Mouse (Mus musculus) heart, postnatal 25 days (tissue): Measurements from ENCODE around the gene Adpgk. TPM values are rescaled to one million over a fixed set of nuclear protein-coding genes. Genes with fewer than 3 reads are reported as not detected.
"Not testable (repeated sequence)": the region's sequence is repeated elsewhere in the genome, so short reads cannot be mapped to it uniquely, and the experiment has no call there.

Experiments used
- DNase-seq: peaks from one replicate; pipeline ENCODE4 v3.0.0; 2022; ENCODE audit warnings: low spot score
- intact Hi-C: fragments of 180-260 bp; cut with DNase I; formaldehyde crosslinking; loops from one replicate; pipeline ENCODE4 v1.15.1; 2025
- total RNA-seq, 2 experiments: library from RNA; stranded (reverse); gene quantifications; 2 replicates each; pipeline ENCODE4 v1.2.3; 2021

Gene Adpgk
- total RNA-seq, 2 experiments from 2014 or later, result 7.5 to 8.3 TPM

DNA sequence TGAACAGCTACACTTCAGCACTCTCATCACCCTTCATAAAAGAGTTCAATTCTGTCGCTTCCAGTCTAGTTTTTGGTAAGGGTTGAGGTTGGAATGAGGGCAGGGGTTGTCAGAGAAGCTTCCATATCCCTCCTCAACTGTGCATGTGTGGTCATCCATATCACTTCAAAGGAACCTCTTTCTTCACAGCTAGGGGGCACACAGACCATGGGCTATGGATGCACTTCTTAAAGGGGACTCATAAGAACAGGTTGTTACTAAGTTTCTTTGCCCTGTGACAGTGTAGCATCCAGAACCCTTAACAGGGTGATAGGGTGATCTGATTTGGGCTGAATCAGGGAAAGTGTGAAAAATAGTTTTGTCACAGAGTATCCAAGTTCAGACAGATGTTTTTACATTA, 66.7 kb downstream of the Adpgk start:
- DNase-seq, intact Hi-C loops: not testable (repeated sequence)

DNA sequence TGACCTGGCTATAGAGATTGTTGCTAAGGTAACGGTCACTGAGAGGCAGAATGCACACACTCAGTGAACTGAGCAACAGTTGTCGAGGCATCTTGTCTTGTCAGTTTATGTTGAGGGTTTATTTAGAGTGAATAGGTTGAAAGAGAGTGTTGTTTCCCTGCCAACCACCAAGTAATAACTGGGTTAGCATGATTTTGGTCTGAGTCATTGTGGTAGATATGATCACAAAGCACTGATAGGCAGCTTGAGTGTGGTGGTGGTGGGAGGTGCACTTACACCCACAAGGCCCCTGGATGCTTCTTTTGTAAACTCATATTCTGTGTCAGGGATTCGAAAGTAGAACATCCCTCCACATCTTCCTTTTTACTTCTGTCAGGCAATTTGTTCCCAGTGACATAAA, 69.1 kb downstream of the Adpgk start:
- intact Hi-C loops, DNase-seq: not testable (repeated sequence)

DNA sequence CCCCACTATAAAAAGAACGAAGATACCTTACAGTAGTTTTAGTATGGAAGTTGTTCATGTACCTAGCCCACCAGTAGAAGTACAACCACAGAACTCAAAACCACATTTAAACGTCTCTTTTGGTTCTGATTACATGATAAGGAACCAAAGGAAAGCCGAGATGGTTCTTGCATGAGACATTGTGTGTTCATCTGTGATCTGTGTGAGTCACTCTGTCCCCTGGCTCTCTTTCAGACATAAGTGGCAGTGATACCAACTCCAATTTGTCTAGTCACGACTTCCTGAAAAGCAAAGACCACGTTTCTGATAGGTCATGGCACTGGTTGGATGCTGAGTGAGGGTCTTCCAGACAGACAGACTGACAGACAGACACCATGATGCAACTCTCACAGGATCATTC, 77.9 kb downstream of the Adpgk start:
- no peak for DNase-seq
- intact Hi-C loops, result no loop called here

DNA sequence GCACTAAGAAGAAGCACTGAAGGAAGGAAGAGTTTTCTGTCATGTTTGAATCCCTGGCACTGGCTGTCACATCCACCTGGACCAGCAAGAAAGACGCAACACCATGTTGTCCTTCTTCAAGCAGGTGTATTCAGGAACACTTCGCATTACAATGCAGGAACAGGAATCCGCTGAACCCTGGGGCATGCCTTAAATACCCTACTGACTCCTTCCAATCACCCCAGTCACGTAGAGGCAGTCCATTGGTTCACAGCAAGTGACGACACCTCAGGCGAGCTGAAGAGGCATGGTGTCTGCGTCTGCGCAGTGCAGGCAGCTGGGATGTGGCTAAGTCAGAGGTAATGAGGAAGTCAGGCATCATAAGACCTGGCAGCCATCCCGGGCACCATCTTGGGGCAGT, 78.3 kb downstream of the Adpgk start:
- intact Hi-C loops, result no loop called here
- no peak for DNase-seq

Other genes with a start within 250 kb of the Adpgk start
- gene Bbs4, start 62.0 kb downstream of the Adpgk start, total RNA-seq, result 1 to 10 TPM; 2.2 to 2.3 TPM
- 10 to 100 TPM; 72.9 to 84.7 TPM for gene Arih1, start 195.1 kb downstream of the Adpgk start, total RNA-seq
- gene Hexa, start 248.0 kb downstream of the Adpgk start, total RNA-seq, result 10 to 100 TPM; 36.8 TPM
- gene Tmem202, start 248.3 kb downstream of the Adpgk start, total RNA-seq, result under 1 TPM; 0.52 to 0.64 TPM